Mouse (Mus musculus) kidney, postnatal 10 days (tissue): ENCODE measurements around the gene Ppp2r5a.

Experiments
- DNase-seq: peaks from one replicate; pipeline ENCODE4 v3.0.0; 2021; ENCODE audit warnings: mixed read lengths

Ppp2r5a gene

GRCm38 (mm10) chr1:191374993-191375643 is 28.0 kb downstream of the Ppp2r5a start:
- no peak for DNase-seq

GRCm38 (mm10) chr1:191369140-191369539 is 33.9 kb downstream of the Ppp2r5a start:
- DNase-seq, result no peak

GRCm38 (mm10) chr1:191368193-191368592 is 34.9 kb downstream of the Ppp2r5a start:
- peak; percentile 31 for DNase-seq

GRCm38 (mm10) chr1:191364477-191364876 is 38.6 kb downstream of the Ppp2r5a start:
- DNase-seq, result peak; percentile 27

- no peak for DNase-seq
Observed at GRCm38 (mm10) chr1:191362412-191362811, 40.7 kb downstream of the Ppp2r5a start.

- DNase-seq, result no peak
Observed at GRCm38 (mm10) chr1:191359478-191359877, 43.6 kb downstream of the Ppp2r5a start.

GRCm38 (mm10) chr1:191356936-191357335 is 46.1 kb downstream of the Ppp2r5a start:
- no peak for DNase-seq

GRCm38 (mm10) chr1:191353836-191354235 is 49.2 kb downstream of the Ppp2r5a start:
- no peak for DNase-seq

- DNase-seq, result peak; percentile 88
Observed at GRCm38 (mm10) chr1:191352786-191353488, 50.1 kb downstream of the Ppp2r5a start.

GRCm38 (mm10) chr1:191350355-191350754 is 52.7 kb downstream of the Ppp2r5a start:
- no peak for DNase-seq

- no peak for DNase-seq
Observed at GRCm38 (mm10) chr1:191349486-191350037, 53.5 kb downstream of the Ppp2r5a start.

- no peak for DNase-seq
Observed at GRCm38 (mm10) chr1:191348996-191349395, 54.1 kb downstream of the Ppp2r5a start.

- DNase-seq, result no peak
Observed at GRCm38 (mm10) chr1:191348592-191348991, 54.5 kb downstream of the Ppp2r5a start.

- no peak for DNase-seq
Observed at GRCm38 (mm10) chr1:191347602-191348001, 55.5 kb downstream of the Ppp2r5a start.

- no peak for DNase-seq
Observed at GRCm38 (mm10) chr1:191340530-191340929, 62.5 kb downstream of the Ppp2r5a start.

GRCm38 (mm10) chr1:191339876-191340275 is 63.2 kb downstream of the Ppp2r5a start:
- DNase-seq, result no peak

- no peak for DNase-seq
Observed at GRCm38 (mm10) chr1:191334500-191334899, 68.6 kb downstream of the Ppp2r5a start.

- no peak for DNase-seq
Observed at GRCm38 (mm10) chr1:191330356-191330755, 72.7 kb downstream of the Ppp2r5a start.

GRCm38 (mm10) chr1:191328019-191328441 is 75.0 kb downstream of the Ppp2r5a start:
- DNase-seq, result peak; percentile 92

GRCm38 (mm10) chr1:191327258-191327657 is 75.8 kb downstream of the Ppp2r5a start:
- DNase-seq, result no peak

GRCm38 (mm10) chr1:191326233-191326882 is 76.7 kb downstream of the Ppp2r5a start:
- peak; percentile 74 for DNase-seq

- DNase-seq, result peak; percentile 97
Observed at GRCm38 (mm10) chr1:191325726-191326232, 77.3 kb downstream of the Ppp2r5a start, which contains the start of gene Tmem206. Tmem206 (plus strand) TSS chr1:191325912.
